Mouse (Mus musculus) v-Abl transformed pro-B cells (cell line): ENCODE measurements around the gene Catsperd.

Experiments
- in situ Hi-C, 2 experiments: fragments of 400-800 bp; cut with MboI; formaldehyde crosslinking; loops; one replicate each; pipeline ENCODE4 v1.15.1; 2025; ENCODE audit not compliant: unreplicated experiment in 2 of 2

The Catsperd gene

GRCm38 (mm10) chr17:56700451-56700850, 72.5 kb downstream of the Catsperd start:
- in situ Hi-C loops = no loop called here

- in situ Hi-C loops = no loop called here
Observed at GRCm38 (mm10) chr17:56703038-56703437, 75.1 kb downstream of the Catsperd start.

- in situ Hi-C loops = no loop called here
Observed at GRCm38 (mm10) chr17:56706515-56706914, 78.6 kb downstream of the Catsperd start.

GRCm38 (mm10) chr17:56708692-56709091, 80.7 kb downstream of the Catsperd start:
- in situ Hi-C loops = no loop called here

GRCm38 (mm10) chr17:56709708-56710107, 81.8 kb downstream of the Catsperd start:
- in situ Hi-C loops = no loop called here
